Mouse (Mus musculus) neural tube, embryonic 15.5 days (tissue): ENCODE measurements around the gene Ppp1r10. TPM values are rescaled to one million over a fixed set of nuclear protein-coding genes. Genes with fewer than 3 reads are reported as not detected.
A peak's percentile ranks its signal among the peaks of the same experiment; 100 is the strongest.
"Not testable (repeated sequence)": the region's sequence is repeated elsewhere in the genome, so short reads cannot be mapped to it uniquely, and the experiment has no call there.

Experiments used
- ATAC-seq: fragments of 200-750 bp; cut with Nextera tagmentation; 2 replicates; pipeline ENCODE4 v1.8.0; 2017; ENCODE audit warnings: mild to moderate bottlenecking, moderate TSS enrichment, moderate library complexity; ENCODE audit not compliant: low FRiP score
- H3K27ac ChIP-seq: fragments of 300-500 bp; sonication (generic); replicated peaks from 2 replicates; pipeline ENCODE4 v1.5.1; 2015; ENCODE audit warnings: mild to moderate bottlenecking, inconsistent platforms
- H3K27me3 ChIP-seq: fragments of 300-500 bp; sonication (generic); replicated peaks from 2 replicates; pipeline ENCODE4 v1.6.1; 2015; ENCODE audit warnings: inconsistent platforms
- H3K36me3 ChIP-seq: fragments of 300-500 bp; sonication (generic); 2 replicates; pipeline ENCODE4 v1.6.1; 2015; ENCODE audit warnings: inconsistent platforms
- H3K4me1 ChIP-seq: fragments of 300-500 bp; sonication (generic); 2 replicates; pipeline ENCODE4 v1.6.1; 2015; ENCODE audit warnings: inconsistent platforms
- H3K4me2 ChIP-seq: fragments of 300-500 bp; sonication (generic); 2 replicates; pipeline ENCODE4 v1.6.1; 2015; ENCODE audit warnings: inconsistent platforms, mild to moderate bottlenecking, moderate library complexity
- H3K4me3 ChIP-seq: fragments of 300-500 bp; sonication (generic); replicated peaks from 2 replicates; pipeline ENCODE4 v1.5.1; 2015; ENCODE audit warnings: mild to moderate bottlenecking, inconsistent platforms
- H3K9ac ChIP-seq: fragments of 300-500 bp; sonication (generic); replicated peaks from 2 replicates; pipeline ENCODE4 v1.6.1; 2015; ENCODE audit warnings: mild to moderate bottlenecking, inconsistent platforms
- H3K9me3 ChIP-seq: fragments of 300-500 bp; sonication (generic); replicated peaks from 2 replicates; pipeline ENCODE4 v1.6.1; 2016; ENCODE audit warnings: inconsistent platforms
- WGBS: fragments of 180-500 bp; shearing (Covaris S2); methylation state at CpG from one replicate; pipeline ENCODE4 v1.1.7; 2015; ENCODE audit warnings: mixed read lengths; 5-methylcytosine and 5-hydroxymethylcytosine counted together
- polyA plus RNA-seq: library from polyadenylated mRNA; unstranded; fragments of >200 nt; fragmentation: Nextera tagmentation; extraction: Ambion mirVana; gene quantifications from 2 replicates; pipeline ENCODE4 v1.2.1, GENCODE M21; 2015

Gene Ppp1r10
- polyA plus RNA-seq, 1 experiment from 2014 or later: 36.7 TPM

- H3K4me2 ChIP-seq: peak overlapping the region; percentile 78
- H3K27ac ChIP-seq: peak overlapping the region; percentile 99
- peaks cover 40% of the 10 kb centered on the region for H3K4me1 ChIP-seq
- no peaks in the 10 kb centered on the region for H3K27me3 ChIP-seq
- peak overlapping the region; percentile 73 for H3K4me3 ChIP-seq
- no peaks in the 10 kb centered on the region for H3K9me3 ChIP-seq
- 80% methylated on average over 1 of the region's 1 CpGs for WGBS
- H3K36me3 ChIP-seq: peaks cover 23% of the 10 kb centered on the region
- no peak for ATAC-seq
- H3K9ac ChIP-seq: peak overlapping the region; percentile 80; the same call in 1 of the 2 replicates
These were observed 4.2 kb downstream of the Ppp1r10 start for GRCm38 (mm10) chr17:35920384-35920783.

GRCm38 (mm10) chr17:35920862-35921562 is 4.8 kb downstream of the Ppp1r10 start:
- Histone ChIP-seq H3K36me3 (peaks cover 27% of the 10 kb centered on the region), H3K4me3 (peak overlapping the region; percentile 73; the same call in 1 of the 2 replicates), H3K9ac (no peak overlapping the region), H3K27me3 (no peaks in the 10 kb centered on the region), H3K4me1 (peaks cover 36% of the 10 kb centered on the region), H3K27ac (peak overlapping the region; percentile 99), H3K9me3 (no peaks in the 10 kb centered on the region), H3K4me2 (peak overlapping the region; percentile 78)
- no peak for ATAC-seq
- WGBS: 62% methylated on average over 5 of the region's 5 CpGs

- Histone ChIP-seq H3K4me1 (peaks cover 36% of the 10 kb centered on the region), H3K27ac (peak overlapping the region; percentile 54), H3K36me3 (peaks cover 34% of the 10 kb centered on the region), H3K4me3 (no peak overlapping the region), H3K9me3 (no peaks in the 10 kb centered on the region), H3K9ac (no peak overlapping the region), H3K4me2 (no peak overlapping the region), H3K27me3 (no peaks in the 10 kb centered on the region)
- 90% methylated on average over 4 of the region's 4 CpGs for WGBS
- ATAC-seq: no peak
These were observed 5.5 kb downstream of the Ppp1r10 start for GRCm38 (mm10) chr17:35921710-35922109.

GRCm38 (mm10) chr17:35922566-35922965 is 6.3 kb downstream of the Ppp1r10 start:
- peak overlapping the region; percentile 33; the same call in 1 of the 2 replicates for H3K27ac ChIP-seq
- WGBS: 82% methylated on average over 3 of the region's 3 CpGs
- peaks cover 41% of the 10 kb centered on the region for H3K36me3 ChIP-seq
- H3K4me2 ChIP-seq: no peak overlapping the region
- no peaks in the 10 kb centered on the region for H3K9me3 ChIP-seq
- no peak overlapping the region for H3K4me3 ChIP-seq
- no peaks in the 10 kb centered on the region for H3K27me3 ChIP-seq
- H3K4me1 ChIP-seq: peaks cover 36% of the 10 kb centered on the region
- no peak overlapping the region for H3K9ac ChIP-seq
- ATAC-seq: no peak

GRCm38 (mm10) chr17:35923281-35923680 is 7.0 kb downstream of the Ppp1r10 start:
- Histone ChIP-seq H3K36me3 (peaks cover 48% of the 10 kb centered on the region), H3K4me1 (peaks cover 36% of the 10 kb centered on the region), H3K9ac (no peak overlapping the region), H3K9me3 (no peaks in the 10 kb centered on the region), H3K4me3 (no peak overlapping the region), H3K27ac (no peak overlapping the region), H3K4me2 (no peak overlapping the region), H3K27me3 (no peaks in the 10 kb centered on the region)
- ATAC-seq: no peak
- WGBS: 95% methylated on average over 4 of the region's 4 CpGs

GRCm38 (mm10) chr17:35927471-35927870 is 11.2 kb downstream of the Ppp1r10 start:
- H3K4me2 ChIP-seq: no peak overlapping the region
- 55% methylated on average over 1 of the region's 1 CpGs for WGBS
- peaks cover 80% of the 10 kb centered on the region for H3K36me3 ChIP-seq
- 0 out of 2 replicates have a peak, but pooled peaks cover 3% of the 10 kb centered on the region for H3K4me1 ChIP-seq
- no peak overlapping the region for H3K27ac ChIP-seq
- H3K27me3 ChIP-seq: no peaks in the 10 kb centered on the region
- no peak overlapping the region for H3K4me3 ChIP-seq
- H3K9ac ChIP-seq: no peak overlapping the region
- ATAC-seq: no peak
- H3K9me3 ChIP-seq: no peaks in the 10 kb centered on the region

- WGBS: 90% methylated on average over 2 of the region's 2 CpGs
- no peak for ATAC-seq
- no peaks in the 10 kb centered on the region for H3K4me1 ChIP-seq
These were observed 13.3 kb downstream of the Ppp1r10 start for GRCm38 (mm10) chr17:35929534-35929933.

GRCm38 (mm10) chr17:35930627-35931026 is 14.4 kb downstream of the Ppp1r10 start:
- Histone ChIP-seq H3K4me2 (no peak overlapping the region), H3K27me3 (no peaks in the 10 kb centered on the region), H3K27ac (no peak overlapping the region), H3K4me3 (no peak overlapping the region), H3K9me3 (no peaks in the 10 kb centered on the region), H3K9ac (no peak overlapping the region), H3K4me1 (no peaks in the 10 kb centered on the region), H3K36me3 (peaks cover 55% of the 10 kb centered on the region)
- 95% methylated on average over 12 of the region's 12 CpGs for WGBS
- ATAC-seq: no peak

More at GRCm38 (mm10) chr17:35929534-35929933, 13.3 kb downstream of the Ppp1r10 start:
- Histone ChIP-seq H3K4me3 (no peak overlapping the region), H3K4me2 (no peak overlapping the region), H3K27ac (no peak overlapping the region), H3K27me3 (no peaks in the 10 kb centered on the region), H3K36me3 (peaks cover 65% of the 10 kb centered on the region), H3K9me3 (no peaks in the 10 kb centered on the region), H3K9ac (no peak overlapping the region)

- Histone ChIP-seq H3K4me1 (no peaks in the 10 kb centered on the region), H3K4me3 (no peak overlapping the region), H3K27me3 (no peaks in the 10 kb centered on the region), H3K27ac (no peak overlapping the region), H3K4me2 (no peak overlapping the region), H3K9me3 (no peaks in the 10 kb centered on the region), H3K36me3 (peaks cover 39% of the 10 kb centered on the region), H3K9ac (no peak overlapping the region)
- 90% methylated on average over 4 of the region's 4 CpGs for WGBS
- no peak for ATAC-seq
These were observed 16.4 kb downstream of the Ppp1r10 start for GRCm38 (mm10) chr17:35932608-35933007.

- not testable (repeated sequence) for H3K4me3 ChIP-seq, H3K36me3 ChIP-seq, H3K9ac ChIP-seq, H3K27ac ChIP-seq, H3K4me2 ChIP-seq, H3K9me3 ChIP-seq, H3K4me1 ChIP-seq, ATAC-seq, H3K27me3 ChIP-seq
- WGBS: 90% methylated on average over 14 of the region's 14 CpGs
These were observed 19.5 kb downstream of the Ppp1r10 start for GRCm38 (mm10) chr17:35935763-35936162.

GRCm38 (mm10) chr17:35937700-35938348 is 21.6 kb downstream of the Ppp1r10 start:
- H3K9me3 ChIP-seq: no peaks in the 10 kb centered on the region
- H3K4me3 ChIP-seq: no peak overlapping the region
- no peak overlapping the region for H3K4me2 ChIP-seq
- no peaks in the 10 kb centered on the region for H3K4me1 ChIP-seq
- 42% methylated on average over 2 of the region's 2 CpGs for WGBS
- H3K36me3 ChIP-seq: no peaks in the 10 kb centered on the region
- no peak overlapping the region for H3K27ac ChIP-seq
- H3K9ac ChIP-seq: no peak overlapping the region
- H3K27me3 ChIP-seq: no peaks in the 10 kb centered on the region
- no peak for ATAC-seq

GRCm38 (mm10) chr17:35939108-35939507 is 22.9 kb downstream of the Ppp1r10 start:
- Histone ChIP-seq H3K9me3 (no peaks in the 10 kb centered on the region), H3K4me2 (no peak overlapping the region), H3K4me3 (no peak overlapping the region), H3K9ac (no peak overlapping the region), H3K27ac (no peak overlapping the region), H3K4me1 (no peaks in the 10 kb centered on the region), H3K36me3 (no peaks in the 10 kb centered on the region), H3K27me3 (no peaks in the 10 kb centered on the region)
- 58% methylated on average over 2 of the region's 2 CpGs for WGBS
- no peak for ATAC-seq
